Comparison of ENCODE assay signal across 8 mouse cellular contexts in genomic region chr12:105962103-105963011, GRCm38 (mm10). TPM values are rescaled to one million over a fixed set of nuclear protein-coding genes. Genes with fewer than 3 reads are reported as not detected.
DNase-seq lines count a peak whose midpoint lies in the region; ATAC-seq lines count a peak whose summit lies in the region.

No protein-coding gene starts in this region.

- peaks cover 92% of the 10 kb centered on the region for H3K27me3 ChIP-seq in erythroblast, embryonic 14.5 days (ENCODE audit: control insufficient read depth)
- peaks cover 24% of the 10 kb centered on the region for H3K27me3 ChIP-seq in heart, embryonic 12.5 days (replicated peaks)
- peaks cover 26% of the 10 kb centered on the region for H3K27me3 ChIP-seq in kidney, embryonic 16.5 days (ENCODE audit: insufficient read depth, low read length)

- no peak overlapping the region for H3K27ac ChIP-seq in heart, embryonic 12.5 days (ENCODE audit: poor library complexity, severe bottlenecking)
- H3K27ac ChIP-seq in kidney, embryonic 16.5 days (ENCODE audit: low read length): no peak overlapping the region

- peak; percentile 93 for ATAC-seq in heart, embryonic 12.5 days (ENCODE audit: insufficient number of reproducible peaks, low FRiP score)
- peak; percentile 96 for ATAC-seq in kidney, embryonic 16.5 days (ENCODE audit: low FRiP score, low TSS enrichment)

- peak; percentile 93 for DNase-seq in CD4-positive, CD25-positive, alpha-beta regulatory T cell, adult 2 months (ENCODE audit: low read depth, low spot score)
- DNase-seq in brain, embryonic 18.5 days (ENCODE audit: low read depth, low spot score): peak; percentile 64
- peak; percentile 87 for DNase-seq in liver
- DNase-seq in monocyte, adult 2 months (ENCODE audit: low read depth in 1 of 2, low spot score in 2 of 2): peak; percentile 47 to 81
- peak; percentile 71 to 82 for DNase-seq in spleen, postnatal 14 days (ENCODE audit: low spot score in 2 of 2)

- peak overlapping the region; percentile 86 for H3K4me2 ChIP-seq in heart, embryonic 12.5 days
- peak overlapping the region; percentile 97 for H3K4me2 ChIP-seq in kidney, embryonic 16.5 days (replicated peaks; ENCODE audit: low read depth, low read length)

- no peaks in the 10 kb centered on the region for H3K9me3 ChIP-seq in erythroblast, embryonic 14.5 days (ENCODE audit: control insufficient read depth, low read length)
- H3K9me3 ChIP-seq in heart, embryonic 12.5 days (replicated peaks): no peaks in the 10 kb centered on the region
- no peaks in the 10 kb centered on the region for H3K9me3 ChIP-seq in kidney, embryonic 16.5 days (ENCODE audit: low read length)

- peak overlapping the region; percentile 62 for H3K4me3 ChIP-seq in erythroblast, embryonic 14.5 days (replicated peaks)
- peak overlapping the region; percentile 55 for H3K4me3 ChIP-seq in heart, embryonic 12.5 days
- H3K4me3 ChIP-seq in kidney, embryonic 16.5 days (ENCODE audit: low read length): peak overlapping the region; percentile 60

- 1% methylated on average over 35 of the region's 37 CpGs for WGBS in heart, embryonic 12.5 days
- under 1% methylated on average over 37 of the region's 37 CpGs for WGBS in kidney, embryonic 16.5 days

- peaks cover 13% of the 10 kb centered on the region for H3K4me1 ChIP-seq in erythroblast, embryonic 14.5 days (ENCODE audit: control insufficient read depth)
- H3K4me1 ChIP-seq in heart, embryonic 12.5 days (replicated peaks): peaks cover 14% of the 10 kb centered on the region
- H3K4me1 ChIP-seq in kidney, embryonic 16.5 days (ENCODE audit: insufficient read depth, low read length): peaks cover 15% of the 10 kb centered on the region; the same call in 1 of the 2 replicates

- H3K9ac ChIP-seq in heart, embryonic 12.5 days: peak overlapping the region; percentile 63
- H3K9ac ChIP-seq in kidney, embryonic 16.5 days (replicated peaks; ENCODE audit: low read length): peak overlapping the region; percentile 59

- H3K36me3 ChIP-seq in erythroblast, embryonic 14.5 days (ENCODE audit: control insufficient read depth): no peaks in the 10 kb centered on the region
- H3K36me3 ChIP-seq in heart, embryonic 12.5 days: no peaks in the 10 kb centered on the region
- H3K36me3 ChIP-seq in kidney, embryonic 16.5 days (ENCODE audit: insufficient read depth, low read length): no peaks in the 10 kb centered on the region

RNA-seq across cellular contexts. Expression of gene Vrk1, which starts 47.7 kb away (rescaled TPM):
- polyA plus RNA-seq in erythroblast, embryonic 14.5 days (2012): 5.3 and 6.7 TPM in 2 replicates
- 46.8 and 47.0 TPM in 2 replicates for polyA plus RNA-seq in heart, embryonic 12.5 days (2016; fragmentation: Nextera tagmentation; extraction: Ambion mirVana)
- 67.2 and 67.3 TPM in 2 replicates for polyA plus RNA-seq in kidney, embryonic 16.5 days (2015; fragmentation: Nextera tagmentation; extraction: Ambion mirVana)
